24 mouse cellular contexts compared by ENCODE assay signal in the genomic region with DNA sequence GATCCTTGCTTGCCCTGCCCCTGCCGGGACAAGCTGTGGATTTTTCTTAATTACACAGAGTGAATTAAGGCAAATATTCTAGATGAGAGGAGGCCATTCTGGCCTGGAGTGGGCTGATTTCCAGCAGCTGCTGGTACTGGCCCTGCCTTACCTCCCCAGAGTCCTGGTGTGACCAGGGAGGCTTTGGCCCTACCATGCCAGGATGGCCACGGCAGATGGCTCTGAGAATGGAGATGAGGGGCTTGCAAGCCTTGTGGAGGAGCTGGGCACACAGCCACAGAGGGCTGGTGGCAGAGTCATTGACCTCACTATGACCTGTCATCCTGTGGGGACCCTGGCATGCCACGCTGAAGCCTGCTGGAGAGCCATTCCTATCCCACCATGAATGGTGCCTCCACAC. TPM values are rescaled to one million over a fixed set of nuclear protein-coding genes. Genes with fewer than 3 reads are reported as not detected.
DNase-seq lines count a peak whose midpoint lies in the region; ATAC-seq lines count a peak whose summit lies in the region.
"Had no signal": no experiment of that assay in that cellular context is flagged by ENCODE, and none has a peak within 500 bp of the region (broad histone marks: within the 10 kb centered on the region; RNA-seq: fewer than 3 reads in every experiment).

No protein-coding gene starts in this region.

- peak overlapping the region; percentile 48 for H3K27ac ChIP-seq in heart, embryonic 13.5 days (replicated peaks)
- peak overlapping the region; percentile 59 for H3K27ac ChIP-seq in embryonic facial prominence, embryonic 10.5 days (replicated peaks)
- H3K27ac ChIP-seq: forebrain, embryonic 12.5 days; hindbrain, embryonic 14.5 days; intestine, embryonic 15.5 days; limb, embryonic 12.5 days; macrophage; neural tube, embryonic 12.5 days had no signal

- ATAC-seq in heart, embryonic 13.5 days (ENCODE audit: extremely low read depth, insufficient number of reproducible peaks, low FRiP score, low TSS enrichment) = no peak
- ATAC-seq: activated CD4-positive, CD25-positive, alpha-beta regulatory T cell, adult 4 months; intestine, embryonic 15.5 days; liver, postnatal 0 days; lung, postnatal 0 days had no signal

- H3K4me3 ChIP-seq in heart, embryonic 13.5 days = no peak overlapping the region
- H3K4me3 ChIP-seq in embryonic facial prominence, embryonic 10.5 days = no peak overlapping the region
- H3K4me3 ChIP-seq: forebrain, embryonic 12.5 days; intestine, embryonic 15.5 days; limb, embryonic 12.5 days; neural tube, embryonic 12.5 days had no signal

- H3K4me1 ChIP-seq in heart, embryonic 13.5 days = peaks cover 83% of the 10 kb centered on the region
- peaks cover 68% of the 10 kb centered on the region for H3K4me1 ChIP-seq in embryonic facial prominence, embryonic 10.5 days

- H3K9ac ChIP-seq in heart, embryonic 13.5 days = 0 out of 2 replicates have a peak overlapping the region, but pooled peaks have one; percentile 50
- H3K9ac ChIP-seq: forebrain, embryonic 12.5 days; hindbrain, embryonic 14.5 days; intestine, embryonic 15.5 days; limb, embryonic 12.5 days; liver, postnatal 0 days; neural tube, embryonic 12.5 days had no signal

- peak; percentile 34 for DNase-seq in adrenal gland, postnatal 14 days
- DNase-seq in adrenal gland, adult 8-10 months = no peak
- no peak for DNase-seq in heart, adult 9 months (ENCODE audit: low spot score in 2 of 2)
- DNase-seq in left cerebral cortex, postnatal 4 days = peak; percentile 70
- no peak for DNase-seq in left cerebral cortex, postnatal 25 days (ENCODE audit: low spot score in 2 of 2)
- no peak for DNase-seq in embryonic facial prominence, embryonic 10.5 days (ENCODE audit: low spot score)
- DNase-seq: adrenal gland, postnatal 10 days; cerebellum, adult 2 months; kidney, adult 8-10 months; kidney, postnatal 14 days; liver, postnatal 0 days; thymus, adult 18-20 months; thymus, postnatal 36 days had no signal

- H3K4me2 ChIP-seq in heart, embryonic 13.5 days = no peak overlapping the region
- H3K4me2 ChIP-seq: forebrain, embryonic 12.5 days; heart, embryonic 11.5 days; hindbrain, embryonic 14.5 days; intestine, embryonic 15.5 days; limb, embryonic 12.5 days; liver, embryonic 11.5 days; neural tube, embryonic 12.5 days had no signal

- H3K9me3 ChIP-seq in heart, embryonic 13.5 days = no peaks in the 10 kb centered on the region
- no peaks in the 10 kb centered on the region for H3K9me3 ChIP-seq in embryonic facial prominence, embryonic 10.5 days
- H3K9me3 ChIP-seq: forebrain, embryonic 12.5 days; intestine, embryonic 15.5 days; limb, embryonic 12.5 days; neural tube, embryonic 12.5 days had no signal

- no peaks in the 10 kb centered on the region for H3K36me3 ChIP-seq in heart, embryonic 13.5 days
- H3K36me3 ChIP-seq in embryonic facial prominence, embryonic 10.5 days (replicated peaks) = no peaks in the 10 kb centered on the region
- H3K36me3 ChIP-seq: forebrain, embryonic 12.5 days; intestine, embryonic 15.5 days; limb, embryonic 12.5 days; neural tube, embryonic 12.5 days had no signal

- intact Hi-C loops in left cerebral cortex, postnatal 4 days (cut with DNase I) = no loop called here
- intact Hi-C loops in left cerebral cortex, postnatal 25 days (cut with DNase I) = no loop called here

- WGBS in heart, embryonic 13.5 days = 51% methylated on average over 3 of the region's 3 CpGs
- WGBS in embryonic facial prominence, embryonic 10.5 days = 65% methylated on average over 3 of the region's 3 CpGs

- no peaks in the 10 kb centered on the region for H3K27me3 ChIP-seq in heart, embryonic 13.5 days (replicated peaks)
- H3K27me3 ChIP-seq in embryonic facial prominence, embryonic 10.5 days (replicated peaks; ENCODE audit: low read depth, poor library complexity, severe bottlenecking) = no peaks in the 10 kb centered on the region
- H3K27me3 ChIP-seq: forebrain, embryonic 12.5 days; intestine, embryonic 15.5 days; limb, embryonic 12.5 days; neural tube, embryonic 12.5 days had no signal

RNA-seq across cellular contexts. Expression of a gene that starts 54.1 kb away (rescaled TPM):
- total RNA-seq in adrenal gland, postnatal 14 days (2021) = 6.3 and 8.9 TPM in 2 replicates
- 10 to 100 TPM; 11.8 to 19.1 (median 13.6) TPM for total RNA-seq in adrenal gland, adult 8-10 months (2022)
- polyA plus RNA-seq in heart, embryonic 13.5 days (2015; fragmentation: Nextera tagmentation; extraction: Ambion mirVana) = 5.4 and 6.1 TPM in 2 replicates
- 10 to 100 TPM; 82.1 to 83.3 TPM for total RNA-seq in left cerebral cortex, postnatal 4 days (2021)
- total RNA-seq in left cerebral cortex, postnatal 25 days (2021) = 100 to 1,000 TPM in 1 of 2 experiments, 10 to 100 TPM in 1; 96.4 to 179 TPM
- polyA plus RNA-seq in embryonic facial prominence, embryonic 10.5 days (2016; fragmentation: Nextera tagmentation; extraction: Ambion mirVana) = 0.48 and 0.70 TPM in 2 replicates

Comparison
In these comparisons a context has a peak if more than half of its experiments do, and no peak if none do; other contexts are left out.
1. DNase-seq: peak in adrenal gland, postnatal 14 days (single experiment) and left cerebral cortex, postnatal 4 days (single experiment); none in adrenal gland, adult 8-10 months (single experiment), heart, adult 9 months (0 of 2), left cerebral cortex, postnatal 25 days (0 of 2) and embryonic facial prominence, embryonic 10.5 days (single experiment).